Mouse (Mus musculus) intestine, embryonic 14.5 days (tissue): ENCODE data around the gene Gab2. TPM values are rescaled to one million over a fixed set of nuclear protein-coding genes. Genes with fewer than 3 reads are reported as not detected.

ENCODE experiments used
- ATAC-seq: fragments of 200-750 bp; cut with Nextera tagmentation; replicated peaks from 2 replicates; pipeline ENCODE4 v1.8.0; 2017; ENCODE audit warnings: low read depth, moderate number of reproducible peaks, moderate TSS enrichment, moderate library complexity; ENCODE audit not compliant: low FRiP score, low TSS enrichment
- DNase-seq: peaks from one replicate; pipeline ENCODE4 v3.0.0-alpha.2; 2018; ENCODE audit warnings: low spot score
- H3K27ac ChIP-seq: fragments of 300-500 bp; sonication (generic); 2 replicates; pipeline ENCODE4 v1.5.1; 2014; ENCODE audit warnings: low read depth, mild to moderate bottlenecking, control low read depth
- H3K27me3 ChIP-seq: fragments of 300-500 bp; sonication (generic); replicated peaks from 2 replicates; pipeline ENCODE4 v1.6.1; 2014; ENCODE audit warnings: low read length, control low read depth; ENCODE audit not compliant: control insufficient read depth, insufficient read depth
- H3K36me3 ChIP-seq: fragments of 300-500 bp; sonication (generic); 2 replicates; pipeline ENCODE4 v1.6.1; 2014; ENCODE audit warnings: low read length, control low read depth; ENCODE audit not compliant: control insufficient read depth, insufficient read depth
- H3K4me1 ChIP-seq: fragments of 300-500 bp; sonication (generic); replicated peaks from 2 replicates; pipeline ENCODE4 v1.6.1; 2014; ENCODE audit warnings: low read length, control low read depth, mixed read lengths; ENCODE audit not compliant: control insufficient read depth, insufficient read depth
- H3K4me2 ChIP-seq: fragments of 300-500 bp; sonication (generic); 2 replicates; pipeline ENCODE4 v1.6.1; 2014; ENCODE audit warnings: low read length
- H3K4me3 ChIP-seq: fragments of 300-500 bp; sonication (generic); 2 replicates; pipeline ENCODE4 v1.5.1; 2014; ENCODE audit warnings: low read depth, low read length, control low read depth, mixed read lengths
- H3K9ac ChIP-seq: fragments of 300-500 bp; sonication (generic); 2 replicates; pipeline ENCODE4 v1.6.1; 2014; ENCODE audit warnings: mild to moderate bottlenecking, low read length
- H3K9me3 ChIP-seq: fragments of 300-500 bp; sonication (generic); 2 replicates; pipeline ENCODE4 v1.6.1; 2016; ENCODE audit warnings: low read length, control low read depth; ENCODE audit not compliant: control insufficient read depth
- WGBS: fragments of 180-500 bp; shearing (Covaris S2); extraction: QIAGEN DNeasy Blood & Tissue Kit; methylation state at CpG from one replicate; pipeline ENCODE4 v1.1.7; 2014; 5-methylcytosine and 5-hydroxymethylcytosine counted together
- polyA plus RNA-seq: library from polyadenylated mRNA; unstranded; fragments of >200 nt; fragmentation: Nextera tagmentation; extraction: Ambion mirVana; gene quantifications from 2 replicates; pipeline ENCODE4 v1.2.1, GENCODE M21; 2014

Gene Gab2
- polyA plus RNA-seq, 1 experiment from 2014 or later, result 7.9 TPM

DNA sequence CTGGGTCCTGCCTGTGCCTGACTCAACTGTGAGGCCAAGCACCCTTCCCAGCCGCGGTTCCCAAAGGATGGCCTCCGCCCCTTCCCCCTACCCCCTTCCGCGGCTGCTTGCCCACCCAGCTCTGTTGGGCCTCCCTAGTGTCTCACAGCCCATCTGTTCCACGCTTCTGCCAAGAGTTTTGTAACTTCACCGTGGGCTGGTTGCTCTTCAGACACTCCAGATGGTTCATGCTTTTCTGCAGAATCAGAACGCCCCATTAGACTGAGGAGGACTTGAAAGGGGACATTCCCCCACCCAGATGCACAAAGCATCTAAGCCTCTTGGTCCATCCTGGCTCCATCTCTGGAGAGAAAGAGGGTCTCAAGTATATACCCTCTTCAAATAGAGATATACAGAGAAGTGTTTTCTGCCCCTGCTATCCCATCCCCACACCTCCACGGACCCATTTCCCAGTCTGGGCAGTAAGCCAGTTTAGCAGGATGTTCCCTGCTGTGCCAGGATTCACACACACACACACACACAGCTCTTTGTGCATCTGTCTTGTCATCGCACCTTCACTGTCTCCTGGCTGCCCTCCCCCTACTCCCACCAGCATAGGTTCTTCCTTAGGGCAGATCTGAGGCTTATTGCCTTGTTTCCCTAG, 264.0 kb downstream of the Gab2 start:
- Histone ChIP-seq H3K9ac (no peak overlapping the region), H3K9me3 (0 out of 2 replicates have a peak, but pooled peaks cover under 1% of the 10 kb centered on the region), H3K4me1 (peaks cover 33% of the 10 kb centered on the region), H3K4me3 (no peak overlapping the region), H3K36me3 (no peaks in the 10 kb centered on the region), H3K27ac (no peak overlapping the region), H3K4me2 (no peak overlapping the region), H3K27me3 (no peaks in the 10 kb centered on the region)
- no peak for ATAC-seq
- DNase-seq, result no peak
- WGBS, result 55% methylated on average over 10 of the region's 10 CpGs

DNA sequence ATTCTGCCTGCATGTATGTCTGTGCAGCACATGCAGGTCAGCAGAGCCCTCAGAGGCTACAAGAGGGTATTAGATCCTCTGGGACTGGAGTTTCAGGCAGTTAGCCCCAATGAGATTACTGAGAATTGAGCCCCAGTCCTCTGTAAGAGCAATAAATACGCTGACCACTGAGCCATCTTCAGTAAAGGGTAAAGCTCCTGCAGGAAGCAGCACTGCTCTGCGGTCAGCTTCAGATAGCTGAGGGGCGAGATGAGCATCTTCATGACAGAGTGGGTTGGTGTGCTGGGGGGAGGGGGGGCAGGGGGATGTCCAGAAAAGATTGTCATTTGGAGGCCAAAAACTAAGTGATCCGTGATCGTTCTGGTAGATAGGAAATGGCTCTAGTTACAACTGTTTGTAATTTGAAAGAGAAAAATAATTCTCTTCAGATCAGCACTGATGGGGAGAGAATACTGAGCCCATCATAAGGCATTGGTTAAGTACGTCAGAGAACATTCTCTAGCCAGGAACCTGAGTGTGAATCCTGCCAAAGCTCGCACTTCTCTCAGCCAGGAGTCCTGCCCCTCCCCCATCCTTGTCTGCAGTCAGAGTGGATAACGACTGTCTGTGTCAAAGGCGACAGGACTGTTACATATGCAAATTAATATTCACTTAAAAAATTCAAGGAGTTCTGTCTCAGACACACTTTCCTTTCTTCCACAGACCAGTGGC, 264.9 kb downstream of the Gab2 start:
- no peaks in the 10 kb centered on the region for H3K9me3 ChIP-seq
- no peak overlapping the region for H3K27ac ChIP-seq
- H3K4me2 ChIP-seq, result no peak overlapping the region
- no peak overlapping the region for H3K4me3 ChIP-seq
- peaks cover 33% of the 10 kb centered on the region for H3K4me1 ChIP-seq
- DNase-seq (no peak), ATAC-seq (no peak)
- no peaks in the 10 kb centered on the region for H3K36me3 ChIP-seq
- H3K27me3 ChIP-seq, result no peaks in the 10 kb centered on the region
- WGBS, result 78% methylated on average over 9 of the region's 9 CpGs
- H3K9ac ChIP-seq, result no peak overlapping the region

DNA sequence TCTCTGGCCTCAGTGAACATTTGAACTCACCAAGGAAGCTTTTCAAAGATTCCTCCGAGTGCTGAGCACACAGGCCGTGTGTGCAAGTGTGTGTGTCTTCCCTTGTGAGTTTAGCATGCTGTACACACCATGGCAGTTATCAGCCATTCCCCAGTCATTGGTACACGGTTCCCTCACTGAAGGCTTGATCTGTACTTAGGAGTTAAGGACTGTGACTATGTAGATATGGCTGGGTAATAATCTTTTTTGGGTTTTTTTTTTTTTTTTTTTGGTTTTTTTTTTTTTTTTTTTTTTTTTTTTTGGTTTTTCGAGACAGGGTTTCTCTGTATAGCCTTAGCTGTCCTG, 265.4 kb downstream of the Gab2 start:
- Histone ChIP-seq H3K4me2 (no peak overlapping the region), H3K4me3 (no peak overlapping the region), H3K4me1 (peaks cover 33% of the 10 kb centered on the region), H3K27me3 (no peaks in the 10 kb centered on the region), H3K36me3 (no peaks in the 10 kb centered on the region), H3K27ac (no peak overlapping the region), H3K9me3 (no peaks in the 10 kb centered on the region), H3K9ac (no peak overlapping the region)
- DNase-seq, result no peak
- no peak for ATAC-seq
- WGBS, result 76% methylated on average over 4 of the region's 4 CpGs

DNA sequence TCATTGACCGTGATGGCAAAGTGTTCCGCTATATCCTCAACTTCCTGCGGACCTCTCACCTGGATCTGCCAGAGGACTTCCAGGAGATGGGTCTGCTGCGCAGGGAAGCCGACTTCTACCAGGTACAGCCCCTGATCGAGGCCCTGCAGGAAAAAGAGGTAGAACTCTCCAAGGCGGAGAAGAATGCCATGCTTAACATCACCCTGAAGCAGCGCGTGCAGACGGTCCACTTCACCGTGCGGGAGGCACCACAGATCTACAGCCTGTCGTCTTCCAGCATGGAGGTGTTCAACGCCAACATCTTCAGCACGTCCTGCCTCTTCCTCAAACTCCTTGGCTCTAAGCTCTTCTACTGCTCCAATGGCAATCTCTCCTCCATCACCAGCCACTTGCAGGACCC, 266.1 kb downstream of the Gab2 start:
- H3K4me1 ChIP-seq, result peaks cover 30% of the 10 kb centered on the region
- no peak overlapping the region for H3K4me3 ChIP-seq
- no peaks in the 10 kb centered on the region for H3K36me3 ChIP-seq
- H3K4me2 ChIP-seq, result no peak overlapping the region
- no peak overlapping the region for H3K27ac ChIP-seq
- no peak for ATAC-seq
- no peak overlapping the region for H3K9ac ChIP-seq
- no peak for DNase-seq
- no peaks in the 10 kb centered on the region for H3K9me3 ChIP-seq
- WGBS, result 95% methylated on average over 15 of the region's 15 CpGs
- H3K27me3 ChIP-seq, result no peaks in the 10 kb centered on the region

DNA sequence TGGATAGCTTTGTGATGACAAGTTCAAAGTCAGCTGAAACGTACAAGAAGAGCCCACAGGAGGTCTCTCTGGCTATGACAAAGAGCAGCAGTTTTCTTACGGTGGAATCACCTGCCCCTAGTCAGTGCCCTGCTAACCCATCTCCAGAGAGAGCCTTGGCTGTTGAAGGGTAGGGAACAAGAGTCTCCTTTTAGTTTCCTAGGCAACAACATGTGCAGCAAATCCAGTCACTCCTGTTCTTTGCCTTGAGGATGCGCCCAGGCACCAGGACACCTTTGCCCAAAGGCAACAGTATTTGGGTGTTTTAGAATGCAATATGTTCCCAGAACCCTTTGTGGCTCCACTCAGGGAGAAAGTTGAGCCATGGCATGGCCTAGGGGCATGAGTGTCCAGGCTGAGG, 266.9 kb downstream of the Gab2 start:
- no peaks in the 10 kb centered on the region for H3K36me3 ChIP-seq
- H3K9ac ChIP-seq, result no peak overlapping the region
- DNase-seq, result no peak
- H3K4me3 ChIP-seq, result no peak overlapping the region
- 87% methylated on average over 3 of the region's 3 CpGs for WGBS
- H3K4me1 ChIP-seq, result peaks cover 22% of the 10 kb centered on the region; the same call in 1 of the 2 replicates
- no peak overlapping the region for H3K27ac ChIP-seq
- no peaks in the 10 kb centered on the region for H3K9me3 ChIP-seq
- no peaks in the 10 kb centered on the region for H3K27me3 ChIP-seq
- ATAC-seq, result no peak
- H3K4me2 ChIP-seq, result no peak overlapping the region

DNA sequence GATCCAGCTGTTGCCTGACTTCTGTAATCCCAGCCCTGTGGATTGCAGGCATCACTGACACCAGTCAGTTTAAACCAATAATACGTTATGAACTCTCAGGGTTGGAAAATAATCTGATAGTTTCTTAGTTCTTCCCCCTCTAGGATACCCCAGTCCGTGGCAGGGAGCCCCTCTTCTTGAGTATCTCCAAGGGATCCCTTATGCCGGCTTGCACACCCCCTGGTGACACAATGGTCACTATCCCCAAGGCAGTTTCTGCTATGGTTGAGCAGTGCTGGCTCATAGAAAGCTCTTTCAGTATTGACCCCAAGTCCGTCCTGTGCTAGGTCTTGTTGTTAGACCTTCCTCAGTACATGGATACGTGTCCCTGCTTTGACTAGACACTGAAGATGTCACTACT, 267.4 kb downstream of the Gab2 start:
- 83% methylated on average over 5 of the region's 5 CpGs for WGBS
- Histone ChIP-seq H3K4me3 (no peak overlapping the region), H3K4me2 (no peak overlapping the region), H3K27me3 (no peaks in the 10 kb centered on the region), H3K9ac (no peak overlapping the region), H3K27ac (no peak overlapping the region), H3K9me3 (no peaks in the 10 kb centered on the region), H3K4me1 (peaks cover 17% of the 10 kb centered on the region; the same call in 1 of the 2 replicates), H3K36me3 (no peaks in the 10 kb centered on the region)
- ATAC-seq, result no peak
- no peak for DNase-seq

DNA sequence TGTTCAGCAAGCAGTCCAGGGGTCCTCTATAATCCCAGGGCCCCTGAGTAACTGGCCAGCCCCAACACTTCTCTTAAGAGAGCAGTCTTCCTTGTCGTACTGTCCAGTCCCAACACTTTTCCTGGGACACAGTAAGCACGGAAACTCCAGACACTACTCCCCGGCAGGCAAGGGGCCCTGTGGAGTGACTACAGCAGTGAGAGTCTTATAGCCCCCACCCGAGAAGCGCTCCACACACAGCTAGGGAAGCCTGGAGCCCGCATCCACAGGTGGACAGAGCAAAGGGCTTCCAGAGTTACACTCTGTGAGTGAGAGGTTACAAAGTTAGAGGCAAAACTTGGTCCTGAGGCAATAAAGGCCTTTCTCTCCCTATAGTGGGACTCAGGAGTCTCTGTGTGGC, 268.1 kb downstream of the Gab2 start:
- Histone ChIP-seq H3K9me3 (no peaks in the 10 kb centered on the region), H3K9ac (no peak overlapping the region), H3K27ac (no peak overlapping the region), H3K4me2 (no peak overlapping the region), H3K4me1 (peaks cover 14% of the 10 kb centered on the region; the same call in 1 of the 2 replicates), H3K27me3 (no peaks in the 10 kb centered on the region), H3K4me3 (no peak overlapping the region), H3K36me3 (no peaks in the 10 kb centered on the region)
- DNase-seq, result no peak
- no peak for ATAC-seq
- WGBS, result 90% methylated on average over 6 of the region's 6 CpGs

DNA sequence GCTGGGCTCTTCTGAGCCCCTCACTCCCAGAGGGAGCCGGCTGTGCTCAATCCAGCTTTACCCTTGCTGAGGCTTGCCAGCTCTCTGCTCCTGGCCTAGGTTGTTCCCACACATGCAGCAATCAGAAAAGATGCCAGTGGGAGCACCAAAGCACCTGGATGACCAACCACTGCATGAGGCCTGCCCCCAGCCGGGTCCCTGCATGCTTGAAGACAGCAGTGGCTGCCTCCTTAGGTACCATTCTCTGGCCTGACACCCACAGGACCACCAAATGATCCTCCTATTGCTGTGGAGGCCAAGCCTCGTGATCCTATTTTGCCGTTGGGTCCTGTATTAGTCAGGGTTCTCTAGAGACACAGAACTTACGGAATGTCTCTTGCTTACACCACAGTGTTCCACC, 269.5 kb downstream of the Gab2 start:
- 94% methylated on average over 5 of the region's 5 CpGs for WGBS
- ATAC-seq (no peak), DNase-seq (no peak)

More for the DNA sequence above, 269.5 kb downstream of the Gab2 start:
- Histone ChIP-seq H3K27me3 (no peaks in the 10 kb centered on the region), H3K4me1 (peaks cover 6% of the 10 kb centered on the region; the same call in 1 of the 2 replicates), H3K27ac (no peak overlapping the region), H3K4me3 (no peak overlapping the region), H3K4me2 (no peak overlapping the region), H3K9me3 (no peaks in the 10 kb centered on the region), H3K9ac (no peak overlapping the region), H3K36me3 (no peaks in the 10 kb centered on the region)
